Mouse (Mus musculus): ENCODE measurements around the gene Csrnp1. TPM values are rescaled to one million over a fixed set of nuclear protein-coding genes. Genes with fewer than 3 reads are reported as not detected.

Gene Csrnp1
- 5.6 and 6.1 TPM in 2 replicates for polyA plus RNA-seq (2015; fragmentation: Nextera tagmentation; extraction: Ambion mirVana)

DNA sequence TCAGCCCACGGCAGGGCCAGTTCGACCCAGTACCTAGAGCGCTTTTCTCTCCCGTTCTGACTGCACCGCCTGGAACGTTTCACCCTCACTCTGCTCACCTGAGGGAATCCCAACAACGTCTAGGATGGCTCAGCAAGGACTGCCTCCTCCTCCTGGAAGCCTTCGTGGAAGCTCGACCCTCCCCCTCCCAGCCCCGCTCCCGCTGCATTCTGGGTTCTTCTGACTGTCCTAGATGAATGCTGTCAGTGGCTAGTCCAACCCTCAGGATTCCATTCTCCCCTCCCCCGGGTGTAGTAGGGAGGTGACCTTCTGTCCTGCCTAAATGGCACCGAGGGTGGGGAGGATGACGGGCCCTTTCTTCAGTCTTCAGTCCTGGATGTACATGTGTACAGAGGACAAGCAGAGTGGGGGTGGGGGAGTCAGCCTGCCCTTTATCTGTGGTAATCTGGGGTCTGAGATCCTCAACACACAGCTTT is at the start of gene Csrnp1:
TSS of gene Csrnp1 (minus strand) at position 123 of the 476 bp plus-strand sequence.

DNA sequence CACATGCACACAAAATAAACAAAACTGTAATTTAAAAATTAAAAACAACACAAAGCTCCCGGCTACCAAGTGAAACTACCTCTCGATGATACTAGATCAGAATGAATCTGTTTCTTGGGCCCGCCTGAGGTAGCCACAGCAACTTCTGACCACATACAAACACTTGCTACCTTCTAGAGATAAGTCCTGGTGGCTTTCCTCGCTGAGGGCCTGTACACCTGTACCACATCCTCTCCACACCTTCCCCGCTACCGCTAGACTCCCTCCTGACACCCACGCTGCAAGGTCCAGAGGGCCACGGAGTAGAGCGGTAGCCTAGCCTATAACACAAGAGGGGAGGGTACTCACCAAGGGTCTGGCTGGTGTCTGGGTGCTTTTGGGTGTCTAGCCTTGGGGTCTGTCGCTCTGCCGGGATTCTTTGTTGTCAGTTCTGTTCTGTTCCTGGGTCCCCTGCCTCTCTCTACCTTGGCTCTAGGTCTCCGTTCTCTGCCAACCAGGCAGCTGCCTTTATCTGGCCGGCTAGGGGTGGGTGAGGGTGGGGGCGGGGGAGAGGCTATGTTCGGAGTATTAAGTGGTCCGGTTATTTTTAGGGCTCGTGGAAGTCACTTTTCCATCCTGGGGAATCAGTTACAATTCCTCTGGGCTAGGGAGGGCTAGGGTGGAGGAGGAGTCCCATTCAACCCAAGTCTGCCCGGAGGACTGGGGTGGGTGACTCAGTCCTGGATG is 38.8 kb upstream of the Csrnp1 start, which contains the start of gene Xirp1:
TSS of gene Xirp1 (minus strand) at position 513 of the 726 bp plus-strand sequence.

GRCm38 (mm10) chr9:119937005-119937773 is 47.3 kb downstream of the Csrnp1 start, which contains the start of the genes Gorasp1 and Ttc21a:
Gene Gorasp1, minus strand, starts transcription at chr9:119937565.
Gene Ttc21a, plus strand, starts transcription at chr9:119937606.

Other genes starting within 250 kb of the Csrnp1 start
- 0.03 TPM in 2 replicates for gene Scn11a, start 159.2 kb downstream of the Csrnp1 start, polyA plus RNA-seq (2015; fragmentation: Nextera tagmentation; extraction: Ambion mirVana)
- 24.1 and 28.8 TPM in 2 replicates for gene Wdr48, start 89.8 kb downstream of the Csrnp1 start, polyA plus RNA-seq (2015; fragmentation: Nextera tagmentation; extraction: Ambion mirVana)
- 14.1 and 22.8 TPM in 2 replicates for gene Gorasp1, start 47.1 kb downstream of the Csrnp1 start, polyA plus RNA-seq (2015; fragmentation: Nextera tagmentation; extraction: Ambion mirVana)
- gene Ttc21a, start 47.1 kb downstream of the Csrnp1 start, polyA plus RNA-seq (2015; fragmentation: Nextera tagmentation; extraction: Ambion mirVana): 0.06 and 0.15 TPM in 2 replicates
- 0.09 and 0.35 TPM in 2 replicates for gene Xirp1, start 38.9 kb upstream of the Csrnp1 start, polyA plus RNA-seq (2015; fragmentation: Nextera tagmentation; extraction: Ambion mirVana)
- gene Cx3cr1, start 85.2 kb upstream of the Csrnp1 start, polyA plus RNA-seq (2015; fragmentation: Nextera tagmentation; extraction: Ambion mirVana): 8.9 and 9.1 TPM in 2 replicates
- gene Ccr8, start 107.5 kb upstream of the Csrnp1 start, polyA plus RNA-seq (2015; fragmentation: Nextera tagmentation; extraction: Ambion mirVana): 0.11 TPM in 1 of 2 replicates, not detected in the other
- gene Slc25a38, start 125.7 kb upstream of the Csrnp1 start, polyA plus RNA-seq (2015; fragmentation: Nextera tagmentation; extraction: Ambion mirVana): 21.4 and 29.7 TPM in 2 replicates
- gene Rpsa, start 143.0 kb upstream of the Csrnp1 start, polyA plus RNA-seq (2015; fragmentation: Nextera tagmentation; extraction: Ambion mirVana): 921 and 1,056 TPM in 2 replicates
- 0.12 and 0.14 TPM in 2 replicates for gene Mobp, start 165.0 kb upstream of the Csrnp1 start, polyA plus RNA-seq (2015; fragmentation: Nextera tagmentation; extraction: Ambion mirVana)

Measured in adrenal gland, postnatal 0 days (tissue).